Mouse (Mus musculus): ENCODE results near the gene Cdca5. TPM values are rescaled to one million over a fixed set of nuclear protein-coding genes. Genes with fewer than 3 reads are reported as not detected.

Cdca5 gene
- polyA plus RNA-seq, 1 experiment from 2014 or later, result 16.5 TPM

Small RNAs within 50 kb of the gene (microRNA-seq; reads per million reads assigned to microRNA genes)
- 1.7 reads per million for gene Mir6988

Other genes starting within 250 kb of the Cdca5 start
- 20.9 and 21.5 TPM in 2 replicates for gene Frmd8, start 209.7 kb upstream of the Cdca5 start, polyA plus RNA-seq (2015; fragmentation: Nextera tagmentation; extraction: Ambion mirVana)
- gene Slc25a45, start 207.2 kb upstream of the Cdca5 start, polyA plus RNA-seq (2015; fragmentation: Nextera tagmentation; extraction: Ambion mirVana), result 1.5 and 2.0 TPM in 2 replicates
- gene Tigd3, start 190.8 kb upstream of the Cdca5 start, polyA plus RNA-seq (2015; fragmentation: Nextera tagmentation; extraction: Ambion mirVana), result 11.0 and 13.7 TPM in 2 replicates
- 124 and 126 TPM in 2 replicates for gene Dpf2, start 172.0 kb upstream of the Cdca5 start, polyA plus RNA-seq (2015; fragmentation: Nextera tagmentation; extraction: Ambion mirVana)
- 11.1 and 12.4 TPM in 2 replicates for gene Cdc42ep2, start 160.2 kb upstream of the Cdca5 start, polyA plus RNA-seq (2015; fragmentation: Nextera tagmentation; extraction: Ambion mirVana)
- gene Pola2, start 120.8 kb upstream of the Cdca5 start, polyA plus RNA-seq (2015; fragmentation: Nextera tagmentation; extraction: Ambion mirVana), result 31.9 and 34.2 TPM in 2 replicates
- not detected in 2 replicates for gene Slc22a20, start 98.8 kb upstream of the Cdca5 start, polyA plus RNA-seq (2015; fragmentation: Nextera tagmentation; extraction: Ambion mirVana)
- 1.3 and 2.2 TPM in 2 replicates for gene Capn1, start 69.1 kb upstream of the Cdca5 start, polyA plus RNA-seq (2015; fragmentation: Nextera tagmentation; extraction: Ambion mirVana)
- 22.6 and 30.3 TPM in 2 replicates for gene Syvn1, start 38.4 kb upstream of the Cdca5 start, polyA plus RNA-seq (2015; fragmentation: Nextera tagmentation; extraction: Ambion mirVana)
- gene Mrpl49, start 27.2 kb upstream of the Cdca5 start, polyA plus RNA-seq (2015; fragmentation: Nextera tagmentation; extraction: Ambion mirVana), result 65.0 and 74.0 TPM in 2 replicates
- 493 and 512 TPM in 2 replicates for gene Fau, start 27.1 kb upstream of the Cdca5 start, polyA plus RNA-seq (2015; fragmentation: Nextera tagmentation; extraction: Ambion mirVana)
- gene Znhit2, start 23.8 kb upstream of the Cdca5 start, polyA plus RNA-seq (2015; fragmentation: Nextera tagmentation; extraction: Ambion mirVana), result 30.1 and 31.0 TPM in 2 replicates
- 34.0 and 41.3 TPM in 2 replicates for gene Tm7sf2, start 16.6 kb upstream of the Cdca5 start, polyA plus RNA-seq (2015; fragmentation: Nextera tagmentation; extraction: Ambion mirVana)
- 85.9 and 88.5 TPM in 2 replicates for gene Vps51, start 7.8 kb upstream of the Cdca5 start, polyA plus RNA-seq (2015; fragmentation: Nextera tagmentation; extraction: Ambion mirVana)
- gene Tmem262, start 5.0 kb upstream of the Cdca5 start, polyA plus RNA-seq (2015; fragmentation: Nextera tagmentation; extraction: Ambion mirVana), result not detected in 2 replicates
- 2.1 and 3.1 TPM in 2 replicates for gene Gm28374, start 2.7 kb upstream of the Cdca5 start, polyA plus RNA-seq (2015; fragmentation: Nextera tagmentation; extraction: Ambion mirVana)
- gene Zfpl1, start within 50 bp of the Cdca5 start, polyA plus RNA-seq (2015; fragmentation: Nextera tagmentation; extraction: Ambion mirVana), result 83.3 and 85.7 TPM in 2 replicates
- gene AC131692.1, start 9.4 kb downstream of the Cdca5 start, polyA plus RNA-seq (2015; fragmentation: Nextera tagmentation; extraction: Ambion mirVana), result not detected in 2 replicates
- gene Naaladl1, start 20.8 kb downstream of the Cdca5 start, polyA plus RNA-seq (2015; fragmentation: Nextera tagmentation; extraction: Ambion mirVana), result 0.35 and 0.58 TPM in 2 replicates
- 46.4 and 50.5 TPM in 2 replicates for gene Sac3d1, start 33.7 kb downstream of the Cdca5 start, polyA plus RNA-seq (2015; fragmentation: Nextera tagmentation; extraction: Ambion mirVana)
- gene Snx15, start 43.3 kb downstream of the Cdca5 start, polyA plus RNA-seq (2015; fragmentation: Nextera tagmentation; extraction: Ambion mirVana), result 40.3 and 50.1 TPM in 2 replicates
- gene Batf2, start 56.0 kb downstream of the Cdca5 start, polyA plus RNA-seq (2015; fragmentation: Nextera tagmentation; extraction: Ambion mirVana), result not detected in 2 replicates
- gene Arl2, start 56.6 kb downstream of the Cdca5 start, polyA plus RNA-seq (2015; fragmentation: Nextera tagmentation; extraction: Ambion mirVana), result 69.9 and 92.6 TPM in 2 replicates
- not detected in 2 replicates for gene Majin, start 99.4 kb downstream of the Cdca5 start, polyA plus RNA-seq (2015; fragmentation: Nextera tagmentation; extraction: Ambion mirVana)
- gene Gpha2, start 141.4 kb downstream of the Cdca5 start, polyA plus RNA-seq (2015; fragmentation: Nextera tagmentation; extraction: Ambion mirVana), result not detected in 2 replicates
- 106 and 117 TPM in 2 replicates for gene Ppp2r5b, start 150.9 kb downstream of the Cdca5 start, polyA plus RNA-seq (2015; fragmentation: Nextera tagmentation; extraction: Ambion mirVana)
- 11.2 and 13.1 TPM in 2 replicates for gene Atg2a, start 156.7 kb downstream of the Cdca5 start, polyA plus RNA-seq (2015; fragmentation: Nextera tagmentation; extraction: Ambion mirVana)
- gene Ehd1, start 191.7 kb downstream of the Cdca5 start, polyA plus RNA-seq (2015; fragmentation: Nextera tagmentation; extraction: Ambion mirVana), result 105 and 106 TPM in 2 replicates
- 0.52 and 1.1 TPM in 2 replicates for gene Cdc42bpg, start 221.5 kb downstream of the Cdca5 start, polyA plus RNA-seq (2015; fragmentation: Nextera tagmentation; extraction: Ambion mirVana)
- gene Men1, start 250.0 kb downstream of the Cdca5 start, polyA plus RNA-seq (2015; fragmentation: Nextera tagmentation; extraction: Ambion mirVana), result 96.1 and 96.5 TPM in 2 replicates

All from forebrain, embryonic 16.5 days (tissue).